Mouse (Mus musculus) brain, embryonic 14.5 days (tissue): ENCODE data around the gene Tapbpl.

Experiments
- CTCF ChIP-seq: fragments of 200-500 bp; IDR thresholded peaks from 2 replicates; pipeline ENCODE4 v1.5.1; 2012; ENCODE audit warnings: inconsistent platforms, mild to moderate bottlenecking, moderate library complexity, borderline replicate concordance; ENCODE audit not compliant: insufficient read depth, insufficient read length; ENCODE audit errors: extremely low read depth
- POLR2A ChIP-seq: fragments of 200-500 bp; IDR thresholded peaks from 2 replicates; pipeline ENCODE4 v1.6.1; 2012; ENCODE audit warnings: mild to moderate bottlenecking, inconsistent platforms, borderline replicate concordance; ENCODE audit not compliant: poor library complexity, insufficient read depth, insufficient read length, severe bottlenecking; ENCODE audit errors: extremely low read depth

GRCm38 (mm10) chr6:125212621-125213020, 19.0 kb downstream of the Tapbpl start:
- TF ChIP-seq POLR2A (no peak), CTCF (no peak)
